Mouse (Mus musculus): ENCODE data around the gene Abi3bp.

The Abi3bp gene

DNA sequence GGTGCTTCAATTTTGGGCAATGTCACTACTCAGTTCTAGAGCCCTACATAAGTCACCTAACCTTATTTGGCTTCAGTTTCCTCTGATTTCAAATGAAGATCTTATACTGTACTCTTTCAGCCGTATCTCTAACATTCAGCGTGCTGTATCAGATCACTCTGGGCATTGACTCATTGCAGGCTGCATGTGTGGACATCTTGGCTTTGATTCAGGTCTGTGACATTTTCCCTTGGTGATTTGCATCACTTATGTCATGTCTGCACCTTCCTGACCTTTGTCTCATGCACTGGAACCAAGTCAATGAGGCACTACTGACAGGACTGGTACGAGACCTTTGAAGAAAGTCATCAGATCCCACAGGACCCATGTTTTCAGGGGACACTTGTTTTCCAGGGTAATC lies 24.5 kb downstream of the Abi3bp start:
- in situ Hi-C loops (cut with MboI, MseI), result no loop called here

GRCm38 (mm10) chr16:56503941-56504340 lies 26.3 kb downstream of the Abi3bp start:
- in situ Hi-C loops (cut with MboI, MseI), result no loop called here

DNA sequence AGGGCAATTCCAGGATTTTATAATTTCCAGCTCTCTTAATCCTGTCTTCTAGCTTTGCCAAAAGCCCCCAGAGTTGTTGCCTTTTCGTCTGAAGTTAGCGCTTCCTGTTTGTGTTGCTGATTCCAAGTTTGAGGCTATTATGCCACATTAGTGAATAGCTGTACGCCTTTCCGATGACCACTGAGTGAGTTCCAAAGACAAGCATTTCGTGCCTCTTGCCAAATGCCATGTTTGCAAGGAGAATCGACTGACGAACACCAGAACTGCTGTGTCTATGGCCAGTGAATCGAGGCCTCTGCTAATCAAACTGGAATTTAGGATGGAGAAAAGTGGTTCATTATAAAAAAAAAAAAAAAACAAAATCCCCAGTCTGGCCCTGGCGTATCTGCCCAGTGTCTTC lies 40.3 kb downstream of the Abi3bp start:
- in situ Hi-C loops (cut with MboI, MseI), result no loop called here

GRCm38 (mm10) chr16:56524359-56524758 lies 46.7 kb downstream of the Abi3bp start:
- in situ Hi-C loops (cut with MboI, MseI), result no loop called here

GRCm38 (mm10) chr16:56526482-56526881 lies 48.8 kb downstream of the Abi3bp start:
- in situ Hi-C loops (cut with MboI, MseI), result no loop called here

DNA sequence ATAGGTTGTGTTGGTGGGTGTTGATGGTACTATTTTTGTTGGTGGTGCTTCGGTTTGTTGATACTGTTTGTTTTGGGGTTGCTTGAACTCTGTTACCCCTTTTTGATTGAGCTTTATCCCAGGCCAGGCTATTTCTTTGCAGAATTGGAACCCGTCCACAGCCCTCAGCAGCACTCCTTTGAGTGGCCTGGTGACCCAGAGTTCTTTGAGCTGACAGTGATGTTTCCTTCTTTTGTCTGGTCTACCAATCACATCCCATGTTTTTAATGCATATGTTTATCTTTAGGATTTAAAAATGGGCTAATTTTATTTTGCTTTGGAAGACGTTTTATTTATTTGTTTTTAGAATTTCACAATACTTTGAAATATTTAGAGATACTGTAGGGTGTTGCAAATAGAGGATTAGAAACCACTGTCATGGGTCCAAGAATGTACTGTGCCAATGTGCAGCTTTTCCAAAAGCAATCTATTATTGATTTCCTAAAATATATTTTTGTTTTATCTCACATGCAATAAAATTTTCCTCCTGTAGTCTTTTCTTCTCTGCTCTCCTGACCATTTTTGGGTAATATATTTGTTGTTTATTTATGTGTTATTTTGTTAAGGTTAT lies 50.5 kb downstream of the Abi3bp start:
- in situ Hi-C loops (cut with MboI, MseI), result no loop called here

- in situ Hi-C loops (cut with MboI, MseI), result no loop called here
Measured at GRCm38 (mm10) chr16:56579536-56579935, 101.9 kb downstream of the Abi3bp start.

GRCm38 (mm10) chr16:56593581-56593980 lies 115.9 kb downstream of the Abi3bp start:
- in situ Hi-C loops (cut with MboI, MseI), result no loop called here

- in situ Hi-C loops (cut with MboI, MseI), result loop anchor here (5.0 kb wide), 1 partner anchor 98 kb away; no protein-coding TSS in a partner anchor
Measured at GRCm38 (mm10) chr16:56594866-56595265, 117.2 kb downstream of the Abi3bp start.

DNA sequence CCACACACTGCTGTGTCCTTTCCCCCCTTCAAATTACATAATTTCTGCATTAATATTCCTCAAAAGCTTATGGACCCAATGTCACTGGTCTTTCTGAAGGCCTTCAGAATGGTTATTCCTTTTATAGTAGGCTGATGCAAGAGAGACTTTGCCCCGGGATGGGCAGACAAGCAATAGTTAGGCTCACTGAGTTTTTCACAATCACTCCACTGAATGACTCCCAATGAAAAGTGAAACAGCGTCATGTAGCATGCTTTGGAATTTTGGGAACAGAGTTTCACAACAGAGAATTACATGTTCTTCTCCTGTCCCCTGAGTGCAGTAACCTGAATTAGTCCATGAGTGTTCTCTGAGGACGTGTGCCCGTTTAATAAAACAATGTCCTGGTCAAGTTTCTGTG lies 120.7 kb downstream of the Abi3bp start:
- in situ Hi-C loops (cut with MboI, MseI), result loop anchor here (5.0 kb wide), 1 partner anchor 101 kb away; no protein-coding TSS in a partner anchor

GRCm38 (mm10) chr16:56602394-56602793 lies 124.7 kb downstream of the Abi3bp start:
- in situ Hi-C loops (cut with MboI, MseI), result no loop called here

DNA sequence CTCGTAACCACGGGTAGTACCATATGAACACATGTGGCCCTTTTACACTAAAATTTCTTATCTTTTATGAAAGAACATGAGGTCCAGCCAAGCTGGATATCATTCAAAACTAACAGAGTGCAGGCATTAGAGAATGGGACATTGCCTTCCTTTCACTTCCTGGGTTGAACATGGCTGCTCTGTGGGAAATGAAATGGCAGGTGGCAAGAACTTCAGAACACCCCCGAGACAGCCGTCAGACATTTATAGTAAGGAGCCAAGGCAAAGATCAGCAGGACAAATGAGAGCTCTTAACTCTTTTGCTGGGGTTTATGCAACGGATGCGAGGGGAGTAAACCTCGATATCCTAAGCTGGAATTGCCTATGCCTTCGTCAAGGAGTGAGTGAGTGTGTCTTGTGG lies 132.9 kb downstream of the Abi3bp start:
- in situ Hi-C loops (cut with MboI, MseI), result no loop called here

DNA sequence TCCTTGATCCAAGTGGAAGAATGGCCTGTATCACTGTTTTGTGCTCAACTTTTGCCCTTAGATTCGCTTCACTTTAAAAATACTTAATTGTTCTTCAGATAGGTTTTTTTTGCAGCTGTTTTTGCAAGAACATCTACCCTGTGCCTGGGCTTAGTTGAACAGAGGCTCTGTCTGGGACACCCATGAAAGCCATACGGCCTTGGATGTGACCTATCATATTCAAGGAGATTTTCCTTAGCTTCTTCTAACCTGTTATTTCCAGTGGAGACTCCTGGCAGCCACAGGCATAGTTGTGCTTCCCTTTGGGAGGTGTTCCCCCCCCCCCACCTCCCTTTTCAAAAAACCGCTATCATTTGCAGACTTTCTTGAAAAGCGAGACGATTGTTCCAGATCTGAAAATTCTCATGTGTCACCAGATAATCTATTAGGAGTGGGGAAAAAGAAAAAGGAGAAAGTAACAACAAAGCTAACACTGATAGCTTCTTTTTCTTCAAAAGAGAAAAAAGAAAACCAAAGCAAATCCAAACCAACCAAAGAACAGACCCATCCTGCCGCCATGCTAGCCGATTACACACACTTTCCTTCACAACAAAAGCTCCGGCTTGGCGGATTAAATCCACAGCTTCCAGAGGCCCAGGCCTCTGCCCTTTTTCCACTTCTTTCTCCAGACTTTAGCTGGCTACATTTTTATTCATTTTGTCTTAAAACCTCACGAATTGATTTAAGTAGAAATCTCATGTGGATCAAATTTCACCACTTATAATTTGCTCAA lies 133.6 kb downstream of the Abi3bp start:
- in situ Hi-C loops (cut with MboI, MseI), result no loop called here

GRCm38 (mm10) chr16:56638544-56638943 lies 160.9 kb downstream of the Abi3bp start:
- in situ Hi-C loops (cut with MboI, MseI), result no loop called here

DNA sequence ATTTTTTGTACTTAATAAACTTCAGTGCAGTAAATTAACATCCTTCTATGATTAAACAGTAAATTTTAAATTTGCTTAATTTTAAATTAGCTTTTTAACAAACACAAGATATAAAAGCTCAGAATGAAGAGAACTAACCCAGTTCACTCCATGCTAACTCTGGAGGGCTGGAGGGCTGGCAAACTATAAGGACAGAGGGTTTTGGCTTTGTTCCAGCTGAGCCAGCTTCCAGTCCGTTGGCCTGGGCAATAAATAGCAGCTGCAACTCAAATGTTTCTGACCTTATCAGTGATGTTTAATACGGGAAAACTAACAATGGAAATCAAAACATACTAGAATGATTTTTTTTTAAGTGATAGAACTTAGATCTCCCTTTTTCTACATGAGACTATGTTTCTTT lies 167.6 kb downstream of the Abi3bp start:
- in situ Hi-C loops (cut with MboI, MseI), result no loop called here

GRCm38 (mm10) chr16:56646382-56647172 lies 168.9 kb downstream of the Abi3bp start:
- in situ Hi-C loops (cut with MboI, MseI), result no loop called here

DNA sequence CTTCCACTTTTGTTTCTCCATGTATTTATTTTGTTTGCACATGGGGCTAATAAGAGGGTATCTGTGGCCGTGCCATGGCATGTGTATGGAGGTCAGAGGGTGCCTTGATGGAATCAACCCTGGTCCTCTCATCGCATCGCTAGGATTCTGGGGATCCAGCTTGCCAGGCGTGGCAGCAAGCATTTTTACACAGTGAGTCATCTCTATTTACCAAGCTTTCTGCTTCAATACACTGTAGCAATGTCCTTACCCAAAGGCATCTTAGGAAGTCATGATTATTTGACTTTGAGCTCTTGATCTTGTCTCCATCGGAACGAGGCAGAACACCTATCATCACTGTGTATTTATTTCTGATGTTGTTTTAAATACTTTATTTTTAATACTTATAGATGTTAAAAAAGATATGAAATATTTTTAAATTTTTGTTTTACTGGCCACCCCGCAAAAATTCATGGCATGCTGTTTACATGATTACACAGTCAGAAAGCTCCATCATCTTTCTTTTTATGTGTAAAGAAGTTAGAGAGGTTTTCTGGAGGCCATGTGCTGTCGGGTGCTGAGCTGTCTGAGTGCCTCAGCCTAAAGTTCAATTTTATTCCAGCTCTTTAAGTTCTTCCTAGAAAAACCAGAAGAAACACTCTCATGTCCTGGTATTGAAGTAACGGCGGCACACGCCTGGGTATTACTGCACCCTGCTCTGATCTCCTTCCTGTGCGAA lies 177.7 kb downstream of the Abi3bp start:
- in situ Hi-C loops (cut with MboI, MseI), result no loop called here

GRCm38 (mm10) chr16:56658866-56659265 lies 181.2 kb downstream of the Abi3bp start:
- in situ Hi-C loops (cut with MboI, MseI), result no loop called here

- in situ Hi-C loops (cut with MboI, MseI), result no loop called here
Measured at GRCm38 (mm10) chr16:56669520-56669919, 191.8 kb downstream of the Abi3bp start.

DNA sequence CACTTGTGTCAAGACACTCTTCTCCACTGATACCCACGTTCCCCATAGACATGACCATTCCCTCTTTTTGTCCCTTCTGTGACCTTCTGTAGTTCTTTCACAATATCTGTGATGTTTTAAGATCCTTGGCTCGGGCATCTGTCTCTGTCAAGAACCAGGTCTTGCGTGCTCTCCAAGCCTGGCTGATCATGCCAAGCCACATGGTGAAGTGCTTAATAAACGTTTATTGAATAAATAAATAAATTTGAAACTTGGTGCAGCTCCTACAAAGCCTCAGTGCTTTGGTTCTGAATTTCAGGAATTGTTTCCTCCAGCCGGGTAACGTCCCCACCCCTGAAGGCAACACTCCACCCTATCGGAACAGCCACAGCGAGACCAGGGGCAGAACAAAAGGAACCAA lies 193.3 kb downstream of the Abi3bp start:
- in situ Hi-C loops (cut with MboI, MseI), result no loop called here

GRCm38 (mm10) chr16:56673420-56673819 lies 195.7 kb downstream of the Abi3bp start:
- in situ Hi-C loops (cut with MboI, MseI), result no loop called here

DNA sequence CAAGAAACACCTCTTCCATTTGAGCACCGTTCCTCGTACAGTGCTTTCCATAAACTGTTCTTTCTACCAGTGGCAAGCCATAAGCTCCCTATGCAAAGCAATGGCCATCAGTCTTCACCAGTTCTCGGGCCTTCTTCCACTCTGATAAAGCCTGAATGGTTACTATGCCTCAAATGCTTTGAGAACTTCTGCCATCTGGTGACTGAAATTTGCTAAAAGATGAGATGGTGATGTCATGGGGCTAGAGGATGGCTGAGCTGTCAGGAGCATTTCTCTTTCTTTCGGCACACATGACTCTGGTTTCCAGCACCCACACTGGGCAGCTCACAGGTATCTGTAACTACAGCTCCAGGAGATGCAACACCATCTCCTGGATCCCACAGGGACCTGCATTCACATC lies 199.5 kb downstream of the Abi3bp start:
- in situ Hi-C loops (cut with MboI, MseI), result no loop called here

All from regulatory T cell (primary cell).